Mouse (Mus musculus) embryonic facial prominence, embryonic 10.5 days (tissue): Measurements from ENCODE around the gene Usp24. TPM values are rescaled to one million over a fixed set of nuclear protein-coding genes. Genes with fewer than 3 reads are reported as not detected.

Experiments
- DNase-seq: peaks from one replicate; pipeline ENCODE4 v3.0.0-alpha.2; 2017; ENCODE audit warnings: low spot score
- H3K27ac ChIP-seq: fragments of 300-500 bp; sonication (generic); replicated peaks from 2 replicates; pipeline ENCODE4 v1.5.1; 2016; ENCODE audit warnings: mild to moderate bottlenecking
- H3K27me3 ChIP-seq: fragments of 300-500 bp; sonication (generic); replicated peaks from 2 replicates; pipeline ENCODE4 v1.6.1; 2016; ENCODE audit warnings: low read depth, mild to moderate bottlenecking; ENCODE audit not compliant: poor library complexity, severe bottlenecking
- H3K36me3 ChIP-seq: fragments of 300-500 bp; sonication (generic); replicated peaks from 2 replicates; pipeline ENCODE4 v1.6.1; 2016; ENCODE audit warnings: mild to moderate bottlenecking, moderate library complexity
- H3K4me1 ChIP-seq: fragments of 300-500 bp; sonication (generic); 2 replicates; pipeline ENCODE4 v1.6.1; 2016
- H3K4me3 ChIP-seq: fragments of 300-500 bp; sonication (generic); 2 replicates; pipeline ENCODE4 v1.5.1; 2016; ENCODE audit warnings: mild to moderate bottlenecking, moderate library complexity
- H3K9me3 ChIP-seq: fragments of 300-500 bp; sonication (generic); 2 replicates; pipeline ENCODE4 v1.6.1; 2016; ENCODE audit warnings: mild to moderate bottlenecking
- WGBS: fragments of 180-500 bp; shearing (Covaris S2); methylation state at CpG from one replicate; pipeline ENCODE4 v1.1.7; 2016; 5-methylcytosine and 5-hydroxymethylcytosine counted together
- polyA plus RNA-seq: library from polyadenylated mRNA; unstranded; fragments of >200 nt; fragmentation: Nextera tagmentation; extraction: Ambion mirVana; gene quantifications from 2 replicates; pipeline ENCODE4 v1.2.1, GENCODE M21; 2016

The Usp24 gene
- polyA plus RNA-seq, 1 experiment from 2014 or later = 7.3 TPM

DNA sequence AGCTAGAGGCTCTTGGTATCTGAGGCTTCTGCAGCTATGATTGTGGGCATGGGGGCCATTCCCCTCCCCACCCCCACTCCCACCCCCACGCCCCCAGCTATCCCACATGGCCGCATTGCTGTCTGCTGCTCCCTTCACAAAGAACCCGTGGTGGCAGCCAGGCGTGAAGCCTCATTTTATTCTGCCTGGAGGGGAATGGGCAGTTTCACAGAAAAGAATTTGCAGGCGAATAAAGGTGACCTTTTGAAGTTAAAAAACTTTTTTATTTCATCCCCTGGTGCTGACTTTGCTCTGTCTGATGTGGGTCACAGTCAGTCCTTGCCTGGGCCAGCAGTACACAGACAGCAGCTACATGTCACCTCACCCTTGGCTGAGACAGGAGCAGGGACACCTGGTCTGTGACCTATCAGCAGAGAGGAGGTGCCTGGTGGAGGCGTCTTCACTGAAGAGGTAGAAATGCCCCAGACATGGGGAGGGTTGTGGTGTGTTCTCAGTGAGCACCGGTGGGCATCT is 167.3 kb downstream of the Usp24 start:
- H3K4me3 ChIP-seq = no peak overlapping the region
- peaks cover 38% of the 10 kb centered on the region for H3K27me3 ChIP-seq
- H3K9me3 ChIP-seq = no peaks in the 10 kb centered on the region
- 46% methylated on average over 7 of the region's 7 CpGs for WGBS
- H3K4me1 ChIP-seq = peaks cover 4% of the 10 kb centered on the region
- DNase-seq = no peak
- no peaks in the 10 kb centered on the region for H3K36me3 ChIP-seq
- H3K27ac ChIP-seq = no peak overlapping the region

DNA sequence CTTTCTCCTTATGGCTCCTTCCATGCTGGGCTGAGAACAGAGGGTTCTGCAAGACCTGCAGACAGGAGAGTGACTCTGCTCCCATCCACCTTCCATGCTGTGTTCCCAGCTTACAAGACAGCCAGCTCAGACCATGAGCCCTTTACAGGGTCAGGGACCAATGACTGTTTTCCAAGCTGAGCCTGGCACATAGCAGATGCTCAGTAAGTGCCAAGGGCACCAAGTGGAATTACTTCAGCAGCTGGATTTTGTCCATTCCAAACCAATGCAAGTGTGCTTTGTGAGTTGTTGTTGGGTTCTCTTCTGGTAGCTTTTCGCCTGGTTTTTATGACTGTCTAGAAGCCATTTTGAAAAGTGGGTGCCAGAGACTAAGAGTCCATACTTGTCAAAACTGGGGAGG is 167.8 kb downstream of the Usp24 start:
- H3K27ac ChIP-seq = no peak overlapping the region
- H3K4me3 ChIP-seq = no peak overlapping the region
- peaks cover 38% of the 10 kb centered on the region for H3K27me3 ChIP-seq

DNA sequence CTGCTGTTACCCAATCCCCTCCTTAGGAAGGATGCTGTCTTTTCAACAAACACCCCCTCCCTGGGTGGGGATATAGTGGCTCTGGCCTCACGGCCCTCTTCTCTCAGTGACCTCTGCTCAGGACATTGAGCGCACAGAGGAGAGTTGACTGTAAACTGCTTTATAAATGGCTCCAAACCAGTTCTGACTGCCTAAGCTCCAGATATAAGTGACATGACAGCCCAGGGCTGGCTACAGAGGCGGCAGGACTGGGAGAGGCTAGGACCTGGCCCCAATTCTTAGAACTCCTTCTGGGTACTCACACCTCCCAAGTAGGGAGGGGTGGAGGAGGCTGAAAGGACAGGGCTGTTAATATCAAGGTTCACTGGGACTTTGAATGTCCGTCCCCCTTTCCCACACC is 174.6 kb downstream of the Usp24 start:
- Histone ChIP-seq H3K9me3 (no peaks in the 10 kb centered on the region), H3K27ac (no peak overlapping the region), H3K27me3 (0 out of 2 replicates have a peak, but pooled peaks cover 3% of the 10 kb centered on the region), H3K4me1 (peaks cover 3% of the 10 kb centered on the region; the same call in 1 of the 2 replicates), H3K4me3 (no peak overlapping the region), H3K36me3 (no peaks in the 10 kb centered on the region)
- 67% methylated on average over 4 of the region's 4 CpGs for WGBS
- DNase-seq = no peak

More for the DNA sequence above, 167.8 kb downstream of the Usp24 start:
- no peaks in the 10 kb centered on the region for H3K36me3 ChIP-seq
- H3K4me1 ChIP-seq = peaks cover 4% of the 10 kb centered on the region
- no peak for DNase-seq
- H3K9me3 ChIP-seq = no peaks in the 10 kb centered on the region
- 88% methylated on average over 1 of the region's 1 CpGs for WGBS

Other genes starting within 250 kb of the Usp24 start
- gene Pcsk9, start 148.1 kb downstream of the Usp24 start, polyA plus RNA-seq = 1.6 and 3.3 TPM in 2 replicates
- not detected in 2 replicates for gene Bsnd, start 176.1 kb downstream of the Usp24 start, polyA plus RNA-seq
- gene Dhcr24, start 244.8 kb downstream of the Usp24 start, polyA plus RNA-seq = 10.2 TPM in 2 replicates